Mouse (Mus musculus): ENCODE data around the gene Epn1.

Epn1 gene

GRCm38 (mm10) chr7:5098769-5099168, 18.7 kb downstream of the Epn1 start:
- no peak for DNase-seq

- DNase-seq: no peak
These were observed 19.8 kb downstream of the Epn1 start for GRCm38 (mm10) chr7:5099796-5100195.

GRCm38 (mm10) chr7:5101066-5101663, 21.1 kb downstream of the Epn1 start:
- no peak for DNase-seq

- DNase-seq: no peak
These were observed 22.5 kb downstream of the Epn1 start for GRCm38 (mm10) chr7:5102564-5102963.

GRCm38 (mm10) chr7:5108272-5108671, 28.2 kb downstream of the Epn1 start:
- DNase-seq: no peak

- no peak for DNase-seq
These were observed 29.3 kb downstream of the Epn1 start for GRCm38 (mm10) chr7:5109301-5109700.

GRCm38 (mm10) chr7:5112701-5113100, 32.7 kb downstream of the Epn1 start:
- no peak for DNase-seq

GRCm38 (mm10) chr7:5116850-5117249, 36.8 kb downstream of the Epn1 start, which contains the start of gene Rfpl4:
Gene Rfpl4, minus strand, starts transcription at chr7:5116950.
- no peak for DNase-seq

- DNase-seq: no peak
These were observed 45.0 kb downstream of the Epn1 start for GRCm38 (mm10) chr7:5125078-5125477.

GRCm38 (mm10) chr7:5125549-5126406, 45.7 kb downstream of the Epn1 start, which contains the start of gene Rasl2-9:
Gene Rasl2-9, minus strand, starts transcription at chr7:5125950.
- peak; percentile 42 for DNase-seq
